Mouse (Mus musculus): ENCODE data around the gene Ksr2. TPM values are rescaled to one million over a fixed set of nuclear protein-coding genes. Genes with fewer than 3 reads are reported as not detected.

The Ksr2 gene
- polyA plus RNA-seq, 1 experiment from 2014 or later: 2.6 TPM

DNA sequence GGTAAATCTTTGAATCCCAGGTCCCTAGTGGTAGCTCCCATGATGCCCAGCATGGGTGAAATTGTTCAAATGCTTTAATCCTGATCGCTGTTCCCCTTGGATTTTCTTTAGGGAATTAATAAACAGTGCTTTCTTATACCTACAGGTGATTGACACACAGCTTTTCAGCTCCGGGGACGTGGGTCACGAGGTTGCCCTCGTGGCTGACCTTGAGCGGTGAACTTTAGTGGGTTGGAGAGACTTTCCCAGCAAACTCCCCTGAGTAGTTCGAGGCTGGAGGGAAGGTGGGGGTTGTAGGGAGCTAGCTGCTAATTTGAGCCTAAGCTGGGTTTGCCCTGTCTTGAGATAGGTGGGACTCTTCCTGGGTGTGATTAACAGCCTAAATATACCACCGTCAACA, 41.7 kb downstream of the Ksr2 start:
- ATAC-seq (ENCODE audit: low FRiP score, low read depth): no peak
- H3K9me3 ChIP-seq: no peaks in the 10 kb centered on the region

DNA sequence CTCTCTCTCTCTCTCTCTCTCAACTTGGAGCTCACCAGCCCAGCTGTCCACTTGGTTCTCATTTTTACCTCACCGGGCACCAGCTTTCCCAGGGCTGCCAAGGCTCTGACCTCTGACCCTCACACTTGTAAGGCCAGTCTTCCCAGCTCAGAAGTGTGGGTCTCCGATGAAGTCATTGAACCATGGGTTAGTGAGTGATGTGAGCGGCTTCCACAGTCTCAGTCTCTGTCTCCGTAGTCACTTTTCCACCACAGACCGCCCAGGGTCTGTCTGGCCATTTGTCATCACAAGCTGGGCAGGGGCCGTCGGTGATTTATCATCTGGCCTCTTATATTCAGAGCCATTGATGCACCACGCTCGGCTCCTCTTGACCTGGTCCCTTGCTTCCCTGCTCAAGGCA, 43.3 kb downstream of the Ksr2 start:
- no peaks in the 10 kb centered on the region for H3K36me3 ChIP-seq
- H3K9me3 ChIP-seq: peaks cover 5% of the 10 kb centered on the region; the same call in 1 of the 2 replicates
- WGBS: 60% methylated on average over 9 of the region's 9 CpGs
- no peak overlapping the region for H3K27ac ChIP-seq (replicated peaks)
- no peak overlapping the region for H3K4me2 ChIP-seq (replicated peaks)
- H3K4me3 ChIP-seq: no peak overlapping the region
- H3K4me1 ChIP-seq: peaks cover 4% of the 10 kb centered on the region; the same call in 1 of the 2 replicates
- H3K9ac ChIP-seq (replicated peaks): no peak overlapping the region
- ATAC-seq (ENCODE audit: low FRiP score, low read depth): no peak
- no peaks in the 10 kb centered on the region for H3K27me3 ChIP-seq

More for the DNA sequence above, 41.7 kb downstream of the Ksr2 start:
- Histone ChIP-seq H3K9ac (replicated peaks) (no peak overlapping the region), H3K36me3 (no peaks in the 10 kb centered on the region), H3K4me3 (no peak overlapping the region), H3K27ac (replicated peaks) (no peak overlapping the region), H3K4me2 (replicated peaks) (no peak overlapping the region), H3K27me3 (no peaks in the 10 kb centered on the region), H3K4me1 (peaks cover 4% of the 10 kb centered on the region; the same call in 1 of the 2 replicates)
- WGBS: 51% methylated on average over 8 of the region's 8 CpGs

DNA sequence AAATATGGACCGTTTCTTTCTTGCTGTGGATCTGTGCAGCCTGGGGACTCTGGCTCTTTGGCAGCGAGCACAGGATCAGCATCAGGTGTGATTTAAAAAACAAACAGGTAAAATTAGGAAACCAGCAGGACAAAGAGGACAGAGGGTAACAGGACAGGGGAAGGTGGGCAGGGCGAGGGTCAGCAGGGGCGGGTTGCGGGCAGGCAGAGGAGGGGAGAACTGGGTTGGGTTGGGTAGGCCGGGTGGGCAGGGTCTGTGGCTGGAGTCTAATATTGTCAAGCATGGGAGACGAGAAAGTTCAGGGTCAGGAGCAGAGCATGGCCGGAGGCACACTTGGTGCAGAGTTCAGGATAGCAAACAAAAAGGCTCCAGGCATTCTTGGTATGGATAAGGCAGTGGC, 43.8 kb downstream of the Ksr2 start:
- ATAC-seq (ENCODE audit: low FRiP score, low read depth): no peak

GRCm38 (mm10) chr5:117458899-117459298, 45.1 kb downstream of the Ksr2 start:
- H3K4me2 ChIP-seq (replicated peaks): no peak overlapping the region
- H3K36me3 ChIP-seq: no peaks in the 10 kb centered on the region
- WGBS: 78% methylated on average over 9 of the region's 9 CpGs
- no peak overlapping the region for H3K27ac ChIP-seq (replicated peaks)
- H3K4me3 ChIP-seq: no peak overlapping the region
- H3K9me3 ChIP-seq: peaks cover 5% of the 10 kb centered on the region; the same call in 1 of the 2 replicates
- H3K4me1 ChIP-seq: peaks cover 4% of the 10 kb centered on the region; the same call in 1 of the 2 replicates
- H3K9ac ChIP-seq (replicated peaks): no peak overlapping the region
- no peak for ATAC-seq (ENCODE audit: low FRiP score, low read depth)
- H3K27me3 ChIP-seq: no peaks in the 10 kb centered on the region

More for the DNA sequence above, 43.8 kb downstream of the Ksr2 start:
- H3K9me3 ChIP-seq: peaks cover 5% of the 10 kb centered on the region; the same call in 1 of the 2 replicates
- H3K4me2 ChIP-seq (replicated peaks): no peak overlapping the region
- no peak overlapping the region for H3K27ac ChIP-seq (replicated peaks)
- H3K4me3 ChIP-seq: no peak overlapping the region
- H3K9ac ChIP-seq (replicated peaks): no peak overlapping the region
- H3K4me1 ChIP-seq: peaks cover 4% of the 10 kb centered on the region; the same call in 1 of the 2 replicates
- no peaks in the 10 kb centered on the region for H3K27me3 ChIP-seq
- 72% methylated on average over 8 of the region's 8 CpGs for WGBS
- H3K36me3 ChIP-seq: no peaks in the 10 kb centered on the region

DNA sequence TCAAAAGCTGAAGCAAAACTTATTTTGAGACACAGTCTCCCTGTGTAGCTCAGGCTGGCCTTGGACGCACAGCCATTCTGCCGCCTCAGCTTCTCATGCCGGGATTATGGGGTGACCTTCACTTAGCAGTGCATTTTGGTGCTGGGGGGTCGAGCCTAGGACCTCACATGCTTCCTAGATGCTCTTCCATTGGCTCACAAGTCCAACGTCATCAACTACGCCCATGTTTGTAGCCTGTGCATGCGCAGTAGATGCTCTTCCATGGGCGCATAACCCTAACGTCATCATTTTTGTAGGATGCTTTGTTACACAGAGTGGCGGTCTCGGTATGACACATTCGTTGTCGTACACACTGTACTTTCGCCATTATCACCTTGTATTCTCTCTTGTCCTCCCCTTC, 46.5 kb downstream of the Ksr2 start:
- Histone ChIP-seq H3K36me3 (no peaks in the 10 kb centered on the region), H3K9ac (replicated peaks) (no peak overlapping the region), H3K27me3 (no peaks in the 10 kb centered on the region), H3K4me3 (no peak overlapping the region), H3K4me2 (replicated peaks) (no peak overlapping the region), H3K27ac (replicated peaks) (no peak overlapping the region), H3K9me3 (peaks cover 5% of the 10 kb centered on the region; the same call in 1 of the 2 replicates), H3K4me1 (peaks cover 4% of the 10 kb centered on the region; the same call in 1 of the 2 replicates)
- WGBS: 95% methylated on average over 14 of the region's 14 CpGs
- ATAC-seq (ENCODE audit: low FRiP score, low read depth): no peak

- Histone ChIP-seq H3K27ac (replicated peaks) (no peak overlapping the region), H3K4me2 (replicated peaks) (no peak overlapping the region), H3K36me3 (no peaks in the 10 kb centered on the region), H3K9ac (replicated peaks) (no peak overlapping the region), H3K4me1 (no peaks in the 10 kb centered on the region), H3K27me3 (no peaks in the 10 kb centered on the region), H3K4me3 (no peak overlapping the region), H3K9me3 (no peaks in the 10 kb centered on the region)
- ATAC-seq (ENCODE audit: low FRiP score, low read depth): no peak
- 86% methylated on average over 11 of the region's 12 CpGs for WGBS
Measured at GRCm38 (mm10) chr5:117467052-117467451, 53.3 kb downstream of the Ksr2 start.

DNA sequence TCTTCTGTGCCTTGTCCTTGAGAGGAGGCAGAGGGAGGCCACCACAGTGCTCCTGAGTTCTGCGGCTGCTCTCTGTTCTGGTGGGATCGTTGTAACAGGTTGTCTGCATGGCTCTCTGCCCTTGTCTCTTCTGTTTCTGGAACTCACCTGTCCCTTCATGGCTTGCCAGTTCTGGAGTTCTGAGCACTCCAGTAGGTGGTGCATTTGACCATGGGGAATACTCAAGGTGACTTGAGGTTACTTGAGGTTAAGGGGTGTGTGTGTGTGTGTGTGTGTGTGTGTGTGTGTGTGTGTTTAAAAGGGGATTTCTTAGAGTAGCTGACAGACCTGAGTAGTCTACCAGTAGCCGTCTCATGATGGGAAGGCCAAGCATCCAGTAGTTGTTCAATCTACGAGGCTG, 55.2 kb downstream of the Ksr2 start:
- Histone ChIP-seq H3K4me1 (no peaks in the 10 kb centered on the region), H3K27me3 (no peaks in the 10 kb centered on the region), H3K27ac (replicated peaks) (no peak overlapping the region), H3K4me3 (no peak overlapping the region), H3K4me2 (replicated peaks) (no peak overlapping the region), H3K9me3 (no peaks in the 10 kb centered on the region), H3K9ac (replicated peaks) (no peak overlapping the region), H3K36me3 (no peaks in the 10 kb centered on the region)
- no peak for ATAC-seq (ENCODE audit: low FRiP score, low read depth)
- 93% methylated on average over 4 of the region's 4 CpGs for WGBS

DNA sequence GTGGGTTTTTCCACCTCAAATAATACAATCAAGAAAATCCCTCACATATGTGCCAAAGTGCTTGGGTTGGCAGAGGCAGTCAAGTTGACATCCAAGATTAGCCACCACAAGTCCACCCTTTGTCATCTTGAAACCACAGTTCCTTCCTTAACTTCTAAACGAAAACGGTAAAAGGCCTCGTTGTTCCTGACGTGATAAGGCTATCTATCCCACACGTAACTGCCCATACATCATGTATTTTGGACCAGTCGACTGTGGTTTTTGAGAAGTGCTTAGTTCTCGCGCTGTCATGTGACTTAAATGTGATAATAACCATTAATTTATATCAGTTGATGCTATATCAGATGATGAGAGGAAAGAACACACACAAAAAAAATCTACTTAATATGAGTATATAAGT, 55.8 kb downstream of the Ksr2 start:
- no peak overlapping the region for H3K4me2 ChIP-seq (replicated peaks)
- no peak overlapping the region for H3K4me3 ChIP-seq
- ATAC-seq (ENCODE audit: low FRiP score, low read depth): no peak
- H3K27me3 ChIP-seq: no peaks in the 10 kb centered on the region
- no peaks in the 10 kb centered on the region for H3K4me1 ChIP-seq
- 92% methylated on average over 8 of the region's 8 CpGs for WGBS
- H3K9me3 ChIP-seq: no peaks in the 10 kb centered on the region
- no peaks in the 10 kb centered on the region for H3K36me3 ChIP-seq
- H3K27ac ChIP-seq (replicated peaks): no peak overlapping the region
- H3K9ac ChIP-seq (replicated peaks): no peak overlapping the region

- Histone ChIP-seq H3K9me3 (no peaks in the 10 kb centered on the region), H3K4me1 (peaks cover 5% of the 10 kb centered on the region; the same call in 1 of the 2 replicates), H3K36me3 (no peaks in the 10 kb centered on the region), H3K27ac (replicated peaks) (no peak overlapping the region), H3K9ac (replicated peaks) (no peak overlapping the region), H3K27me3 (no peaks in the 10 kb centered on the region), H3K4me3 (no peak overlapping the region), H3K4me2 (replicated peaks) (no peak overlapping the region)
- ATAC-seq (ENCODE audit: low FRiP score, low read depth): no peak
- 75% methylated on average over 3 of the region's 3 CpGs for WGBS
Measured at GRCm38 (mm10) chr5:117481162-117481561, 67.4 kb downstream of the Ksr2 start.

DNA sequence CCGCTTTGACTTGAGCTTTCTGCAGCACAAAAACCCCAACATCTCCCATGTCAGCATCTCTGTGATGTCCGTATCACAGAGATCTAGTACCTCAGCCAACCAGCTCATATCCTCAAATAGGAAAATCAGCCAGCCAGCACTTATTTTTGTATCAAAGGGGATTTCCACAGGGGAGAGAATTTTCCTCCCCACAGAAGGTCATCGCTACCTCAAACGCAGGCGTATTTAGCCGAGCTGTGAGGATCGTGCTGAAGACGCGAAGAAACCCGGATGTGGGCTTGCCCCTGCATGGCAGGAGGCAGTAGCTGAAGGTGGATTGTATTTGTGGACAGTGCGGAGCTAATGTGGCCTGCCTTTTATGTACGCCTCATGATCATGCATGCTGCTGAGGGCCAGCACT, 67.8 kb downstream of the Ksr2 start:
- no peak overlapping the region for H3K4me3 ChIP-seq
- H3K36me3 ChIP-seq: no peaks in the 10 kb centered on the region
- 78% methylated on average over 12 of the region's 12 CpGs for WGBS
- H3K27ac ChIP-seq (replicated peaks): no peak overlapping the region
- H3K9me3 ChIP-seq: no peaks in the 10 kb centered on the region
- peaks cover 5% of the 10 kb centered on the region; the same call in 1 of the 2 replicates for H3K4me1 ChIP-seq
- H3K27me3 ChIP-seq: no peaks in the 10 kb centered on the region
- H3K4me2 ChIP-seq (replicated peaks): no peak overlapping the region
- H3K9ac ChIP-seq (replicated peaks): no peak overlapping the region
- ATAC-seq (ENCODE audit: low FRiP score, low read depth): no peak

DNA sequence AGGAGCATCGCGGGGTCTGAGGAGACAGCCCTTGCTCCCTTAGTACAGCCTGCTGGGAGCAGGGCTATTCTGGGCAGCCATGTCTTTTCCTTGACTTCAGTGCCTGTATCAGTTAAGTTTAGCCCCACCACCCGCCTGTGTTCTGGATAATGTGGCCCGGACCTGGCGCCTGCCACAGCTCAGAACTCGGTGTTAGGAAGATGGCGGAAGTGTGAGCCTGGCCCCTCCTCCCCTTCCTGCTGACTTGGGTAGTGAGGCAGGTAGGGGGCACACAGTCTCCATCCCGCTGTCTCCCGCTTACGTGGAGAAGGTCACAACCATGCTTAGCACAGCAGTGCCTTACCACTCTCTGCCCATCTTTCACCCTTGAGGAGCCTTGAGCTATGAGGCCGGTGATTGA, 68.2 kb downstream of the Ksr2 start:
- Histone ChIP-seq H3K4me1 (peaks cover 5% of the 10 kb centered on the region; the same call in 1 of the 2 replicates), H3K36me3 (no peaks in the 10 kb centered on the region), H3K4me2 (replicated peaks) (no peak overlapping the region), H3K27ac (replicated peaks) (no peak overlapping the region), H3K9me3 (no peaks in the 10 kb centered on the region), H3K27me3 (no peaks in the 10 kb centered on the region), H3K9ac (replicated peaks) (no peak overlapping the region), H3K4me3 (no peak overlapping the region)
- ATAC-seq (ENCODE audit: low FRiP score, low read depth): no peak
- 85% methylated on average over 11 of the region's 11 CpGs for whole genome bisulfite sequencing

DNA sequence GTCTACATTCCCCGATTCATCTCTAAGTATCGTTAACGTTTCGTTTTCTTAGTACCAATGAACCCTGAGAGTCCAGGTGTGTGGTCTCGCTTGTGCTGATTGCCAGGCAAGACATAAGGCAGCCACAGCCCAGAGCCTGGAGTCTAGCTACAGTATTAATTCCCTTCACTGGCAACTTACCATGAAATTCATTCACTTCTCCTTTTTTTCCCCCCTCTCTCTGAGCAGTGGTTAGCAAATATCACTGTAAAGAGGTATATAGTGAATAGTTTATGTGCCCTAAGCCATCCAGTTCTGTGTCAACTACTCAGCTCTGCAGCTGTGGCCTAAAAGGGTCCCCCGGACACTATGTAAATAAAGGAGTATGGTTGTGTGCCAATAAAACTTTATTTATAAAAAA, 71.6 kb downstream of the Ksr2 start:
- WGBS: 91% methylated on average over 6 of the region's 6 CpGs
- no peak overlapping the region for H3K9ac ChIP-seq (replicated peaks)
- no peak for ATAC-seq (ENCODE audit: low FRiP score, low read depth)
- H3K4me1 ChIP-seq: peaks cover 5% of the 10 kb centered on the region; the same call in 1 of the 2 replicates
- H3K36me3 ChIP-seq: no peaks in the 10 kb centered on the region
- H3K4me2 ChIP-seq (replicated peaks): no peak overlapping the region
- H3K27ac ChIP-seq (replicated peaks): no peak overlapping the region
- H3K27me3 ChIP-seq: no peaks in the 10 kb centered on the region
- no peaks in the 10 kb centered on the region for H3K9me3 ChIP-seq
- no peak overlapping the region for H3K4me3 ChIP-seq

DNA sequence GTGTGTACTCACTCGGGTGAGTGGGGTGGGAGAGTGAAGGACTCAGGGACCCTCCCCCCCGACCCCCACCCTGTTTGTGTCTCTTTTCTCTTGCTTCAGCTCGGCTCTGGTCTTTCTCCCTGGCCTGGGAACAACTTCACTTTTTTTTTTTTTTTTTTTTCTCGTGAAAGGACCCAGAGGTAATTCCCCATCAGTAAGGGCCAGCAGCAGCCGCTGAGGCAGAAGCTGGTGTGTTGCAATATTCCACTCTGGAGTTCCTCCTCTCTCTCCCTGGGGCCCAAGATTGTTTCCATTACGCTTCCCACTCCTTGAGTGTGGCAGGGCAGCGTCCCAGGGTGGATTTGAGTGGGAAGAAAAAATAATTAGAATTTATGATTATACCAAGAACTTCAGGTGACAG, 72.3 kb downstream of the Ksr2 start:
- WGBS: 71% methylated on average over 7 of the region's 7 CpGs
- H3K27me3 ChIP-seq: no peaks in the 10 kb centered on the region
- H3K4me1 ChIP-seq: peaks cover 5% of the 10 kb centered on the region; the same call in 1 of the 2 replicates
- no peak overlapping the region for H3K9ac ChIP-seq (replicated peaks)
- H3K9me3 ChIP-seq: no peaks in the 10 kb centered on the region
- no peaks in the 10 kb centered on the region for H3K36me3 ChIP-seq
- no peak overlapping the region for H3K27ac ChIP-seq (replicated peaks)
- H3K4me2 ChIP-seq (replicated peaks): no peak overlapping the region
- no peak overlapping the region for H3K4me3 ChIP-seq
- no peak for ATAC-seq (ENCODE audit: low FRiP score, low read depth)

All from midbrain, embryonic 12.5 days (tissue).